Mouse (Mus musculus) granulocyte monocyte progenitor cell, adult 5-6 weeks (primary cell): ENCODE measurements at regions not wholly inside any gene's neighbourhood (a gene's known extent, or its start where the extent isn't known, plus 50 kb on each side); places are given as distances from the start of the nearest gene placed in this dataset.

ENCODE experiments used
- ATAC-seq: replicated peaks from 2 replicates; pipeline ENCODE4 v1.8.0; 2016; ENCODE audit warnings: mild to moderate bottlenecking, moderate TSS enrichment, inconsistent platforms; ENCODE audit not compliant: poor library complexity, severe bottlenecking

- no peak for ATAC-seq
Measured at GRCm38 (mm10) chr14:46071244-46071643, 308.0 kb upstream of the Gm15217 start.

- no peak for ATAC-seq
Measured at GRCm38 (mm10) chr14:46076738-46077137, 302.5 kb upstream of the Gm15217 start.

DNA sequence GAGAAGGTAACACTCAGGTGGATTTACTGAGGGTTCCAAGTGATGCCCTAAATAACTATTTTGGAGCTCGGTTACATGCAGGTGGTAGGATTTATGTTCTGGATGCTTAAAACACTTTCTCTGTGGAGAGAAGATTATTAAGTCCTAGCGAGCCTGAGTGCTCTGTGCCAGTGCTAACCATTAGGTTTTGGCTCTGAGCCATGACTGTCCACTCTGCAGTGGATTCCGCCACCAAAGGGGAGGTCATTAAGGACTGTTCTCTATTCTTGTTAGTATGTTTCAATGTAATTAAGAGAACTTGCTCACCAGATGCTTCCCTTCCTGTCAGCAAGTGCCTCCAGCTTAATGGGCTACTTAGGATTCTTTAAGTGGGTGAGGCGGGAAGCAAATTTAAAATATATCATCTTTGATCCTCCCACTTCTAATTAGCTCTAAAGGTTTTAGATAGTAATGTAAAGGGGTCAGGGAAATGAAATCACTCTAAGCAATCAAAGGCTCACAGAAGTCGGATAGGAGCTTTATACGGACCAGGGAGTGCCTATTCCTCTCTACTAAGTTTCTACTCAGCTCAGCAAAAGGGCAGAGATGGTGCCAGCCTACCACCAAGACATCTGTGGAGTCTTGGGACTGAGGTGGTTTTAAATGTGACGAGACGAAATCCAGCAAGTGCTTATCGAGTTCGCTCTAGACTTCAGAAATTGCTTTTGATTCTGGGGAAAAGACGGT is 301.6 kb upstream of the Gm15217 start:
- no peak for ATAC-seq

DNA sequence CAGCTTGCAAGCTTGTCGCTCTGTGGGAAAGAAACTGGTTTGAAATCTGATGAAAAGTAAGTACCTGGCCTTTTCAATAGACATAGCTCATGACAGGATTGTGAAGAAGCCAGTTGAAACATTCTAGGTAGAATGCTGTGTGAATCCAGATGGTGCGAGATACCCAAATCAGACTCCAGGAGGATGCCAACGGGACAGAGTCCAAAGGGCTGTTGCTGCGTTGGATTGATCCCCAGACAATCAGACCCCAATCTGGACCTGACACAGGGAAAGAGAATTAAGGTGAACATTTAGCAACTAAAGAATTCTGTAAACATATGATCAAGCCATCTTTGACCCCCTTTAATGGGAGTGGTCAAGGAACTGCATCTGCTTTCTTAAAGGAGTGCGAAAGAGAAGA is 296.6 kb upstream of the Gm15217 start:
- no peak for ATAC-seq

DNA sequence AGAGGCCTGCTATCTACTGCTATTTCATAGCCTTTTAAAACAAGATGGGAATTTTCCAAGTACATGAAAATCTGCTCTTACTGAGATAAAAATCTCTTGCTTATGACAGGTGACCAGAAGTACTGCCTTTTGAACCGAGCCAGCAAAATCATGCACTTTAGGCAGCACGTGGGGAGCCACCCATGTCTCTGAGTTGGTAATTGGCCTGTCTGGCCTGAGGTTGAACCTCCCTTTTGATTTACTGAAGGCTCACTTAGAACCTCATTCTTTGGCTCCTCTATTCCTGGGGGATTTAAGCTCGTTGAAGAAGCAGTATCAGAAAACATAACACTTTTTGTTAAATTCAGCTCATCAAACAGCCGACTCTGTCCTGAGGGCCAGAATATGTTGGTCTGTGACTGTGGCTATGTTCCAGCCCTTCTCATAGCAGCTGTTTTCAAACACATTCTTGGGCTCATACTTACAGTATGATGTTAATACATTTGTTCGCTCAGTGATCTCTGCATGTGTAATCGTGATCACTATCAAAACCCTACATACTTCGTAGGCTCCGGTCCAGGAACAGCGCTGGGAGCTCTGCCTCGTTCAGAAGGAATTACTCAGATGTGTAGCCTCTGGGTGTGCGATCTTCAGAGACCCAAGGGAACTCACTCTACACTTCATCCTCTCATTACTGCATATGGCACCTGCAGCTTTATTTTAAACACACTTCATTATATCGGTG is 290.1 kb upstream of the Gm15217 start:
- no peak for ATAC-seq

- ATAC-seq, result no peak
Measured at GRCm38 (mm10) chr14:46115950-46116349, 263.3 kb upstream of the Gm15217 start.

- no peak for ATAC-seq
Measured at GRCm38 (mm10) chr14:46126541-46126940, 252.7 kb upstream of the Gm15217 start.

GRCm38 (mm10) chr14:46129762-46130161 is 249.5 kb upstream of the Gm15217 start:
- ATAC-seq, result no peak

- ATAC-seq, result no peak
Measured at GRCm38 (mm10) chr14:46144175-46144574, 235.0 kb upstream of the Gm15217 start.

- no peak for ATAC-seq
Measured at GRCm38 (mm10) chr14:46144707-46145106, 234.5 kb upstream of the Gm15217 start.

DNA sequence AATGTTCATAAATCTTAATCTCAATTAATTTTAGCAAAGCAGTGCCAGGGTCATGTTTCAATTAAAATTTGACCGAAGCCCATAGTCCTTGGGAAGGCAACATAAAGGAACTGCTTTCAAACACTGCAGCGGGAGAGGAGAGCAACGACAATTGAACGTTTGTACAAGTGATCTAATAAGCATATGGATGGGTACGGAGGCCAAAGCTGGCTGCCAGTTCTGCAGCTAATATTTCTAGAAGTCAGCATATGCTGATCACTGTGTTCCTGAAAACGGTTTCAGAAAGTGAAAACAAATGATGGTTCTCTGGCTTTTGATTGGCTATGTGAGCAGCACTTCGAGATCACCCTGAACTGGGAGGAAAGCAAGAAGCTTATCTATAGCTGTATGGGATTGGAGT is 233.6 kb upstream of the Gm15217 start:
- ATAC-seq, result no peak

DNA sequence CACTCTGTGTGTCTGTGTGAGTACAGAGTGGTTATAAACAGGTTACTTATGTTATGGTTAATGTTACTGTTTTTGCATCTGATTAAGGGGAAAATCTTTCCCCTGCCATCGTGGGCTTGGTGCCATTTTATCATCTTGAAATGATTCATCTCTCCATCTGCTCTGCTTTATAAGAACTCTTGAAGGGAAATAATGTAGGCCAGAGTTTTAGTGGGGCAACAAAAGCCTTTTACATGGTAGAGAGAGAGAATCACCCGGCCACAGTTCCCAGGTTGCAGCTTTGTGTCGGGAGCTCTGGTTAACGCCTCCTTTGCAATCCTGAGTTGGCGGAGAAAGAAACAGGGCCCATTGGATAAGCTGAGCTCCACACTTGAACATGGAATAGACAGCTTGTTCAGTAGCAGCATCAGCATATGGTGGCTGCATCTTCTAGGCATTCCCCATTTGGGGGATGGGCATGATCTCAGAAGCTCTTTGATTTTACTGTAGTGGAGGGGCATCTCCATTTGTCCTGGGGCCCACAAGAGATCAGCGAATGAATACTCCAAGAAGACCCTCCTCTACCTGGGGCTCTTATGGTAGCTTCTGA is 230.0 kb upstream of the Gm15217 start:
- no peak for ATAC-seq

DNA sequence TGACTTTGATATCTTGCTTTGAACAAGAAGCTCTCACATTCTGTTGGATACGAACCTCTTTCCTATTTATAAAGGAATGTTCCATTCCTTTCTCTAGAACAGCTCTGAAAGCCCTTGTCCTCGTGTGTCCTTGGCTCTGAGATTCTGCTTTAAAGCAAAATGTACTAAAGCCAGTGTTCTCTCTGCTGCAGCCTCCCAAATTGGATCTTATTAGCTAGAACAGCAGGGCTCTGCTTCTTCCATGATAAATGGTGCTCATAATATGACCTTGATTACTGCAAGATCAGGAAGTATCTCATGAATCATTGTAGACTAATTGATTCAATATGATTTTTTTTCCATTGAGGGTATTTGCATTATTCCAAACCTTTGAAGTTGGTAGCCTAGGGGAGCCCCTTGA is 220.5 kb upstream of the Gm15217 start:
- no peak for ATAC-seq

GRCm38 (mm10) chr14:46172181-46172874 is 206.9 kb upstream of the Gm15217 start:
- no peak for ATAC-seq

- no peak for ATAC-seq
Measured at GRCm38 (mm10) chr14:46172875-46173324, 206.3 kb upstream of the Gm15217 start.

- no peak; the same call in 1 of the 2 replicates for ATAC-seq
Measured at GRCm38 (mm10) chr14:46174386-46174785, 204.8 kb upstream of the Gm15217 start.

DNA sequence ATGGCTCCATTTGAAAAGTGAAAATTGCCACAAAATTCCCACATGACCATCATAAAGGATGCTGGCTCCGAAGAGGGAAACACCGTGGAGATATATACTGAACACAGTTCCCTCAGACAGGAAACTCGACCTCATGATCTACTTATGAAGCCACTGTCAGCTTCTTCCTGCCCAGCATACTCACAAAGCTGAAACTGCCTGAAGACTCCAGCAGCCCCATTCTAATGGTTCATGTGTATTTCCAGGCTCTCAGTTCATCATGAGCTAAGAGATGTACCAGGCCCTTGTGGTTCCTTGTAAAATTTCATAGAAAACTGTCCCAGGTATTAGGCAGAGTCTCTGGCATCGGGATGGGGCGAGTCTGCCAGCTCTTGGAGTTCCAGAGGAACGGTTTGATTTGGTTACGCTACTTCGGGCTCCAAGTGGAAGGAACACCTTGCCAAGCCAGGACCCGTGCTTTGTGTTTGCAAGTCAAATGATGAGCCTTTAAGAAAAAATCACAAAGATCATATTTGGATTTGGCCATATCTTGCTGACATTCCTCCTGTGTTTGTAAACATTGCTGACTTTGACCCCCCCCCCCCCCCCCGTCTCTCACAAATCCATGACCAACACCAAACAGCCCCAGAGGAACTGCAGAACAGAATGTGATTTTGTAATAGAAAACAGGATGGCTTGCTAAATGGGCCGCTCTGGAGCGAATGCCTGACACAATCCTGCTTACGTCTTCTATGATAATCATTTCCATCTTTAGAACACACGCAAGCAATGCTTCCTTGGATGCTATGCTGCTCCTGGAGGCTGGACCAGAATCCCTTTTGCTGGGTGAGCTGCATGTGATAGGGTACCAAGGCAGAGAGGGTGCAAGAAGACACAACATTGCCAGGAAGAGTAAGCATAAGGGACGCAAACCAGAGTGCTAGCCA is 203.7 kb upstream of the Gm15217 start:
- ATAC-seq, result no peak

- ATAC-seq, result no peak; the same call in 1 of the 2 replicates
Measured at GRCm38 (mm10) chr14:46179024-46179423, 200.2 kb upstream of the Gm15217 start.

DNA sequence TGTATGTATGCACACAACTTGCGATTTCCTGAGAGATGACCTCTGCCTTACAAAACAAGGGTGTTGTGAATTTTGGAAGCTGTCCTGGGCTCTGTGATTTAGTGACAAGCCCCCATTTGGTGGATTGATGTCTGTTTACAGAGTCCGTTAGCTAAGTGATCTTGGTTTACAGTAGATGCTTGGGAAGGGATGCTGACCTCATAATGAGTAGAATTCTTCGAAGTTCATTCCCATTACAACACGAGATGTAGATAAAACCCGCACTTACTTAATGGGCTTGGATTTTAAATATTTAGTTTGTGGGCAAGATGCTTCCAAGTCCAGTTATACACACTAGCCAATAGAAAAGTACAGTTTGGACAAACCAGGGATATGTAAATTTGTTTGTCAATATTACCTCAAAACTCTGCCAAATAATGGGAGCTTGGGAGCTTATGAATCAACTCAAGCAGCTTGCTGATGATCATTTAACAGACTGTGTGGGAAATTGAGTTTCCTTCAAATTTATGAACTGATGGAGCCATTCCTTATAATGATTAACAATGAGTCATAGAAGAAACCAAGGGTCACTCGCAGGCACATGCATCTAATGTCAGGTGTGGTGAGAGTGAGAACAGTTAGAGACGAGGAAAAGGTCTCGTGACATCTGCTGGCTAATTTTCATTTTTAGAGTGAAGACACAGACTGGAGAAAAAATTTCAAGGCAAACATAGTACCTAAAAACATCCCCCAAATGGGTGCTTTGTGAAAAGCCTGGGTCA is 187.4 kb upstream of the Gm15217 start:
- no peak for ATAC-seq
